Mouse (Mus musculus) common myeloid progenitor, adult 5-6 weeks (primary cell): ENCODE measurements around the gene Fhl4. TPM values are rescaled to one million over a fixed set of nuclear protein-coding genes. Genes with fewer than 3 reads are reported as not detected.

Source experiments
- ATAC-seq: replicated peaks from 2 replicates; pipeline ENCODE4 v1.8.0; 2016; ENCODE audit warnings: low read depth, mild to moderate bottlenecking, moderate TSS enrichment, inconsistent platforms; ENCODE audit not compliant: poor library complexity, severe bottlenecking
- total RNA-seq: library from RNA; stranded (forward); fragments of 200-1000, 187-1606 nt; gene quantifications from 2 replicates; pipeline ENCODE4 v1.2.3, GENCODE M21; 2017

The Fhl4 gene
- 0.68 and 2.3 TPM in 2 replicates for total RNA-seq

GRCm38 (mm10) chr10:85102247-85103084, at the start of gene Fhl4, which contains the start of gene Tmem263:
TSS of gene Fhl4 (minus strand) at chr10:85102495.
TSS of gene Tmem263 (plus strand) at chr10:85102627.
- peak; percentile 85 for ATAC-seq

- ATAC-seq, result no peak
These were observed 46.9 kb upstream of the Fhl4 start for GRCm38 (mm10) chr10:85149226-85149625.

- ATAC-seq, result no peak
These were observed 44.0 kb upstream of the Fhl4 start for GRCm38 (mm10) chr10:85146282-85146681.

GRCm38 (mm10) chr10:85141465-85141864, 39.2 kb upstream of the Fhl4 start:
- ATAC-seq, result no peak

- ATAC-seq, result no peak
These were observed 34.3 kb upstream of the Fhl4 start for GRCm38 (mm10) chr10:85136573-85136972.

GRCm38 (mm10) chr10:85128453-85128852, 26.2 kb upstream of the Fhl4 start:
- ATAC-seq, result peak; percentile 75

- peak; percentile 98 for ATAC-seq
These were observed 25.3 kb upstream of the Fhl4 start, which contains the start of gene Mterf2 for GRCm38 (mm10) chr10:85127395-85128287. TSS of gene Mterf2 (minus strand) at chr10:85128027.

- ATAC-seq, result no peak
These were observed 22.9 kb upstream of the Fhl4 start for GRCm38 (mm10) chr10:85125184-85125583.

- no peak for ATAC-seq
These were observed 12.1 kb upstream of the Fhl4 start for GRCm38 (mm10) chr10:85114409-85114808.

- peak; percentile 27; the same call in 1 of the 2 replicates for ATAC-seq
These were observed 990 bp upstream of the Fhl4 start for GRCm38 (mm10) chr10:85103085-85103885.

- ATAC-seq, result peak; percentile 20
These were observed 454 bp downstream of the Fhl4 start for GRCm38 (mm10) chr10:85101841-85102240.

- no peak for ATAC-seq
These were observed 30.6 kb downstream of the Fhl4 start for GRCm38 (mm10) chr10:85071605-85072152.

- no peak for ATAC-seq
These were observed 47.4 kb downstream of the Fhl4 start for GRCm38 (mm10) chr10:85054876-85055275.

GRCm38 (mm10) chr10:85052451-85052850, 49.8 kb downstream of the Fhl4 start:
- ATAC-seq, result no peak

- ATAC-seq, result no peak
These were observed 51.6 kb downstream of the Fhl4 start for GRCm38 (mm10) chr10:85050668-85051208.

GRCm38 (mm10) chr10:85048008-85048407, 54.3 kb downstream of the Fhl4 start:
- ATAC-seq, result no peak

- ATAC-seq, result 0 out of 2 replicates have a peak, but pooled peaks have one; percentile 58
These were observed 55.7 kb downstream of the Fhl4 start for GRCm38 (mm10) chr10:85046585-85046984.
